Mouse (Mus musculus) megakaryocyte, embryonic 14.5 days (primary cell): ENCODE measurements around the gene Qars. TPM values are rescaled to one million over a fixed set of nuclear protein-coding genes. Genes with fewer than 3 reads are reported as not detected.

Source experiments
- H3K27me3 ChIP-seq: replicated peaks from 2 replicates; pipeline ENCODE3; 2012; ENCODE audit warnings: inconsistent platforms
- H3K36me3 ChIP-seq: replicated peaks from 2 replicates; pipeline ENCODE3; 2012; ENCODE audit warnings: low read length, inconsistent platforms, mixed read lengths
- H3K4me1 ChIP-seq: 2 replicates; pipeline ENCODE4 v1.6.1; 2012; ENCODE audit warnings: inconsistent platforms
- H3K4me3 ChIP-seq: replicated peaks from 2 replicates; pipeline ENCODE3; 2012; ENCODE audit warnings: moderate library complexity, mild to moderate bottlenecking, inconsistent platforms
- H3K9me3 ChIP-seq: 2 replicates; pipeline ENCODE4 v1.6.1; 2012; ENCODE audit warnings: inconsistent platforms
- FLI1 ChIP-seq: IDR thresholded peaks from 2 replicates; pipeline ENCODE4 v1.6.1; 2012; ENCODE audit warnings: low read length, inconsistent platforms, mixed read lengths
- GATA1 ChIP-seq: IDR thresholded peaks from 3 replicates; pipeline ENCODE4 v1.6.1; 2012; ENCODE audit warnings: mixed read lengths, low read length, inconsistent platforms, borderline replicate concordance
- polyA plus RNA-seq: library from polyadenylated mRNA; stranded (reverse); fragments of >175 nt; gene quantifications from 2 replicates; pipeline ENCODE4 v1.2.3, GENCODE M21; 2012; ENCODE audit warnings: low replicate concordance; ENCODE audit not compliant: insufficient read depth

Gene Qars
- 6.5 and 33.3 TPM in 2 replicates for polyA plus RNA-seq

DNA sequence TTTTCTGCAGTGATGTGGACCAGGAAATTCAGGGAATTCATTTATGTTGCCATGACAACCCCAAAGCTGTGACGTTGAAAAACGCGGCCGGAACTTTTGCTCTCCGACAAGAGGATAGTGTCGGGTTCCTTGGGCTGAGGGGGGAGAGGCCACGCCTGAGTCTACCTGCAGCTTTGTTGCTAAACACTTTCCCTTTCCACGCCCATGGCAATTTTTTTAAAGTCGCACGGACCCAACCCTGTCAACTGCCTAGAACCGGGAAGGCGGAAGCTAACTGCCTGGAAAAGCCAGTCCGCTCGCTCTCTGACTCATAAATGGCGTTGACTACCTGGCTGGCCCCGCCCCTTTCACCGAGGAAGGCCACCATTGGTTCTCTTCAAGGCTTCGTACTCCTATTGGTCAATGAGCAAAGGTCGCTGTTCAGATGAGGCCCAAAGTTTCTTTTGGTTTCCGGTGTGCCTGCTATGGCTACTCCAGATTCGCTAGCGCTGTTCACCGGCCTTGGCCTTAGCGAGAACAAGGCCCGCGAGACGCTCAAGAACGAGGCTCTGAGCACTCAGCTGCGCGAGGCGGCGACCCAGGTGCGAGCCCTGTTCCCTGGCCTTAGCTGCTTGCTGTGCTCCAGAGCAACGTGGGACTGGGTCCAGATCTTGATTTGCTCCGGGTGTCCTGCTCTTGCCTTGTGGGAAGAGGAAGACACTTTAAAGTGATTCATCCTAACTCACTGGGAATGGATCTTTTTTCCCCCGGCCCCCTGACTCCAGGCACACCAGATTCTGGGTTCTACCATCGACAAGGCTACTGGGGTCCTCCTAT is at the start of gene Qars:
TSS of gene Qars (plus strand) at position 88 of the 816 bp plus-strand sequence.
- Histone ChIP-seq H3K9me3 (no peaks in the 10 kb centered on the region), H3K36me3 (peaks cover 50% of the 10 kb centered on the region), H3K27me3 (no peaks in the 10 kb centered on the region), H3K4me3 (peak within 1 kb of the TSS; percentile 98), H3K4me1 (peaks cover 26% of the 10 kb centered on the region)
- TF ChIP-seq FLI1 (no peak), GATA1 (no peak)

DNA sequence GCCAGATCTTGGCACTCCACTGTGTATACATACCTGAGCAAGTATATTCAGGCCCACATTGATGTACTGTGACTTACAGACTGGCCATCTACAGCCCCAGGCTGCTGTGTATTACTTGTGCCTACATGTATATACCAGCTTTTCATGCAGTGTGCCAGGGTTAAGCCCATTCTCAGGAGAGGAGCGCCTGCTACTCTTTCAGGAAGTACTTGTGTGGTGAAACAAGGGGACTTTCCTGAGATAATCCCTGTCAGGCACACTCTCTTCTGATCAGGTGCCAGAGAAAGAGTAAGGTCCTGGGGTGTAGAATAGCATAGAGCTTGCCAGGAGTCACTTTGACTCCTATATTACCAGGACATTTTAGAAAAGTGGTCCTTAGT is 47.6 kb upstream of the Qars start:
- H3K4me1 ChIP-seq: peaks cover 46% of the 10 kb centered on the region
- peaks cover 34% of the 10 kb centered on the region for H3K36me3 ChIP-seq
- peaks cover 7% of the 10 kb centered on the region; the same call in 1 of the 2 replicates for H3K9me3 ChIP-seq
- peaks cover 15% of the 10 kb centered on the region for H3K27me3 ChIP-seq
- TF ChIP-seq GATA1: no peak
- no peak for TF ChIP-seq FLI1
- H3K4me3 ChIP-seq: peak overlapping the region; percentile 95

DNA sequence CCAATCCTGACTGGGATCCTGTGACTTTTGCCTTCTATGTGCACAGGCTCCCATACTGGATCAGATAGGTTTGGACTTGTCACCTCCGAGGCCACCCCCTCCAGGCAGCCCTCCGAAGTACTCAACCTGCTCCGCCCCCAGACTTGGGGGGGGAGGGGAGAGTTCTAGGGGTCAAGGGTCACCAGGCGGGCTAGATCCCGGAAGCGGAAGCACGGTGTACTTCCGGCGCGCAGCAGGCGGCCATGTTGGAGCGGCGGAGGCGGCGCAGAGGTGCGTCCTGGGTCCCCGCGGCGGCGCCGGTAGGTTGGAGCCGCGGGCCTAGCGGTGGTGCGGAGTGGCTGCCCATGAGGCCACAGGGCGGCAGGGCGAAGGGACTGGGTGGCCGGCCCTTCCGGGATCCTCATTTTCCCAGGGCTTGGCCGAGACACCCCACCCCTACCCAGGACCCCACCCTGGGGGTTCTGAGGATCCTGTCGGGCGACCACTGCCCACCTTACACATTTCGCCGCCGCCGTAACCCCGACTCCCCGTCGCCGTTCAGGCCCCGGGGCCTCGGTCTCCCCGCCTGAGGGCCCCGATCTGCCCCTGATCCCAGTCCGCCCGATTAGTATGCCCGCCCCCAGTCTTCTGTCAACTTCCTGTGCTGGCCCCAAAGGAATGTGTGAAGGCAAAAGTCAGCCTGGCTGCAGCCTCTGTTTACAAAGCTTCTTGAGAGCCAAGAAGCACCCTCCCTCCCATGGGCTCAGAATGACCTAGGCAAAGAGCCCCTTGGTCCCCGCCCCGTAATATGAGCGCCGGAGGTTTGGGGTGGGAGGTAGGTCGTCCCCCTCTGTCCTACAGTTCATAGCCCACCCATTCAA is 47.0 kb upstream of the Qars start, which contains the start of gene Ccdc71:
TSS of gene Ccdc71 (plus strand) at position 209 of the 860 bp plus-strand sequence.
- peak within 1 kb of the TSS; percentile 95 for H3K4me3 ChIP-seq

GRCm38 (mm10) chr9:108461181-108461631 is 46.3 kb upstream of the Qars start, which contains the start of gene Klhdc8b:
Klhdc8b (minus strand) TSS chr9:108461581.
- peaks cover 38% of the 10 kb centered on the region for H3K4me1 ChIP-seq
- TF ChIP-seq GATA1 (no peak), FLI1 (no peak)

More for the DNA sequence above, 47.0 kb upstream of the Qars start, which contains the start of gene Ccdc71:
- TF ChIP-seq GATA1 (no peak), FLI1 (peak; percentile 66; the same call in 1 of the 2 replicates)
- H3K4me1 ChIP-seq: peaks cover 44% of the 10 kb centered on the region
- H3K36me3 ChIP-seq: peaks cover 40% of the 10 kb centered on the region
- peaks cover 7% of the 10 kb centered on the region; the same call in 1 of the 2 replicates for H3K9me3 ChIP-seq
- H3K27me3 ChIP-seq: peaks cover 15% of the 10 kb centered on the region

DNA sequence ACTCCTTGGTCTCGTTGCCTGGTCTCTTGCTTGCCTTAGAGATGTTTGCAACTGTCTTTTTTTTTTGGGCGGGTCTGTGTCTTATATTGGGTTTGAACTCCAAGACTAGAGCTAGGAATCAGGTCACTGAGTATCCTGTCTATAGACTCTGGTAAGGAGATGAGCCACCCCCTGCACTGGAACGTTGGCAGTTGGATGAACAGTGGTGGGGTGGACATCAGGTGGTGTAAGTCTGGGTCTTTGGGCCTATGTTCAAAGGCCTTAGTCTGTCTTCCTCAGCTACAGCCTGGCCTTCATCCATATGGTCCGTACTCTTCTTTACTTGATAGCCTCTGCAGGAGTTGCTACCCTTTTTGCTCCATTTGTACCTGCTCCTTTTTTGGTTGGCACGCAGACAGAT is 45.8 kb upstream of the Qars start:
- peaks cover 7% of the 10 kb centered on the region; the same call in 1 of the 2 replicates for H3K9me3 ChIP-seq
- peaks cover 48% of the 10 kb centered on the region for H3K36me3 ChIP-seq
- peak overlapping the region; percentile 95 for H3K4me3 ChIP-seq
- peaks cover 36% of the 10 kb centered on the region for H3K4me1 ChIP-seq
- TF ChIP-seq GATA1 (no peak), FLI1 (no peak)
- H3K27me3 ChIP-seq: peaks cover 12% of the 10 kb centered on the region

More at GRCm38 (mm10) chr9:108461181-108461631, 46.3 kb upstream of the Qars start, which contains the start of gene Klhdc8b:
- H3K36me3 ChIP-seq: peaks cover 46% of the 10 kb centered on the region
- peaks cover 12% of the 10 kb centered on the region for H3K27me3 ChIP-seq
- peaks cover 7% of the 10 kb centered on the region; the same call in 1 of the 2 replicates for H3K9me3 ChIP-seq
- peak within 1 kb of the TSS; percentile 95 for H3K4me3 ChIP-seq

DNA sequence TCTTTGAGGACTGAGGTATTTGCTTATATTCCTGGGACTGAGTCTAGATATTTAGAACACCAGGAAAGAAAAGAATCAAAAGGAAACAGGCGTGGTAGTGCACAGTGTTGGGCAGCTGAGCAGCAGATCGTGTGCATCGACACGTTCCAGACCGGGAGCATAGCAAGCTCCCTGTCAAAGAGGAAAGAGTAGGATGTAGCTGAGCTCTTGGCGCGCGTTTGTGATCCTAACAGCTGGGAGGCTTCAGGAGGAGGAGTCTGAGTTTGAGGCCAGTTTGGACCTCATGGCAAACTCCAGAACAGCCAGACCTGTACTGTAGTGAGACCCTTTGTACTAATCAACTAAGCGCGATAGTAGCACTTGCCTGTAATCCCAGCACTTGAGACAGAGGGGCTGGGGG is 45.3 kb upstream of the Qars start:
- Histone ChIP-seq H3K36me3 (peaks cover 52% of the 10 kb centered on the region), H3K4me3 (peak overlapping the region; percentile 43), H3K4me1 (peaks cover 36% of the 10 kb centered on the region), H3K9me3 (peaks cover 7% of the 10 kb centered on the region; the same call in 1 of the 2 replicates), H3K27me3 (peaks cover 12% of the 10 kb centered on the region)
- no peak for TF ChIP-seq GATA1
- TF ChIP-seq FLI1: no peak

- H3K36me3 ChIP-seq: peaks cover 52% of the 10 kb centered on the region
- no peak for TF ChIP-seq GATA1
- no peak for TF ChIP-seq FLI1
- peaks cover 36% of the 10 kb centered on the region for H3K4me1 ChIP-seq
- H3K27me3 ChIP-seq: peaks cover 1% of the 10 kb centered on the region
- H3K4me3 ChIP-seq: no peak overlapping the region
- H3K9me3 ChIP-seq: peaks cover 7% of the 10 kb centered on the region; the same call in 1 of the 2 replicates
Measured at GRCm38 (mm10) chr9:108463713-108464112, 43.8 kb upstream of the Qars start.

DNA sequence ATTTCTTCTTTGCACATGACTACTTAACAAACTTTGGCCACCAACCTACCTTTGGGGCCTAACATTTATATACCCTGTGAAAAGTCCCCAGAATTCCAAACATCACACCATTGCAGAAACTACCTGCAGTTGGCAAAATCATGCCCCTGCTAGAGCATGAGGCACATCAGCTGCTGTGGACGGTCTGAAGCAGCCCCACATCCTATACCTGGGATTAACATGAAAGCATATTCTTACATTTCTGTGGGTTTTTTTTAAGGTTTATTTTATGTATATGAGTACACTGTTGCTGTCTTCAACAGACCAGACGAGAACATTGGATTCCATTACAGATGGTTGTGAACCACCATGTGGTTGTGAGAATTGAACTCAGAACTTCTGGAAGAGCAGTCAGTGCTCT is 41.3 kb upstream of the Qars start:
- H3K4me1 ChIP-seq: peaks cover 28% of the 10 kb centered on the region
- peaks cover 49% of the 10 kb centered on the region for H3K36me3 ChIP-seq
- H3K9me3 ChIP-seq: no peaks in the 10 kb centered on the region
- peaks cover 8% of the 10 kb centered on the region for H3K27me3 ChIP-seq
- TF ChIP-seq FLI1: no peak
- TF ChIP-seq GATA1: no peak
- no peak overlapping the region for H3K4me3 ChIP-seq

GRCm38 (mm10) chr9:108469430-108469829 is 38.1 kb upstream of the Qars start:
- peaks cover 3% of the 10 kb centered on the region for H3K4me1 ChIP-seq
- H3K9me3 ChIP-seq: no peaks in the 10 kb centered on the region
- TF ChIP-seq GATA1 (no peak), FLI1 (no peak)
- H3K36me3 ChIP-seq: peaks cover 23% of the 10 kb centered on the region
- peaks cover 12% of the 10 kb centered on the region for H3K27me3 ChIP-seq
- no peak overlapping the region for H3K4me3 ChIP-seq
